20 mouse cellular contexts compared by ENCODE assay signal in genomic region chr14:31439279-31439678, GRCm38 (mm10). TPM values are rescaled to one million over a fixed set of nuclear protein-coding genes. Genes with fewer than 3 reads are reported as not detected.
DNase-seq lines count a peak whose midpoint lies in the region; TF ChIP-seq lines count a peak whose summit lies in the region.
"Had no signal": no experiment of that assay in that cellular context is flagged by ENCODE, and none has a peak within 500 bp of the region (broad histone marks: within the 10 kb centered on the region; RNA-seq: fewer than 3 reads in every experiment).

No protein-coding gene starts in this region.

- no peak for TF ChIP-seq CTCF in cerebellum, adult 2 months (IDR thresholded peaks at IDR 0.05; ENCODE audit: borderline replicate concordance, insufficient read depth, low read depth, low read length)

- no peaks in the 10 kb centered on the region for H3K36me3 ChIP-seq in myocyte (ENCODE audit: control insufficient read depth, insufficient read depth)
- H3K36me3 ChIP-seq: forebrain, embryonic 10.5 days; heart, embryonic 13.5 days had no signal

- no peaks in the 10 kb centered on the region for H3K79me2 ChIP-seq in myocyte (ENCODE audit: control insufficient read depth, insufficient read depth)

- no peaks in the 10 kb centered on the region for H3K27me3 ChIP-seq in cerebellum, adult 2 months (ENCODE audit: control insufficient read depth, insufficient read depth, low read length)
- no peaks in the 10 kb centered on the region for H3K27me3 ChIP-seq in myocyte (ENCODE audit: control insufficient read depth, insufficient read depth, insufficient read length)
- H3K27me3 ChIP-seq: forebrain, embryonic 13.5 days had no signal

- peak; percentile 24 for DNase-seq in cerebellum, adult 9-10 months
- DNase-seq in cerebellum, adult 2 months: no peak
- peak; percentile 58 for DNase-seq in kidney, adult 11 months
- DNase-seq in kidney, adult 18-20 months: no peak
- DNase-seq in kidney, adult 9 months: peak; percentile 57
- no peak for DNase-seq in kidney, postnatal 14 days
- DNase-seq: adrenal gland, adult 8-10 months; adrenal gland, postnatal 25 days; cerebellum, adult 11-12 months; cerebellum, postnatal 10 days; gastrocnemius, postnatal 14 days; heart, adult 18-20 months; heart, postnatal 14 days; heart, postnatal 4 days had no signal

- H3ac ChIP-seq in myocyte (ENCODE audit: control insufficient read depth, insufficient read length): no peak overlapping the region

- 82% methylated on average over 11 of the region's 11 CpGs for WGBS in cerebellum, adult 2 months

- H3K27ac ChIP-seq in cerebellum, adult 2 months (ENCODE audit: insufficient read depth, low read length): no peak overlapping the region
- H3K27ac ChIP-seq: forebrain, embryonic 10.5 days; forebrain, embryonic 13.5 days; heart, embryonic 13.5 days; hindbrain, embryonic 14.5 days; hindbrain, postnatal 0 days had no signal

- TF ChIP-seq POLR2A in cerebellum, adult 2 months (IDR thresholded peaks at IDR 0.05; ENCODE audit: borderline replicate concordance, insufficient read depth, low read length): no peak
- TF ChIP-seq POLR2A in myocyte (IDR thresholded peaks at IDR 0.05; ENCODE audit: insufficient read length, low read depth): no peak

- H3K4me2 ChIP-seq in myocyte (ENCODE audit: low read depth): no peak overlapping the region
- H3K4me2 ChIP-seq: forebrain, embryonic 13.5 days; heart, embryonic 13.5 days; hindbrain, embryonic 14.5 days had no signal

- no peak overlapping the region for H3K4me3 ChIP-seq in cerebellum, adult 2 months (replicated peaks; ENCODE audit: insufficient read depth, low read depth, low read length)
- no peak overlapping the region for H3K4me3 ChIP-seq in myocyte
- H3K4me3 ChIP-seq: forebrain, embryonic 10.5 days; forebrain, embryonic 13.5 days; heart, embryonic 13.5 days had no signal

- H3K4me1 ChIP-seq in cerebellum, adult 2 months (ENCODE audit: control insufficient read depth, insufficient read depth, low read length): peaks cover 10% of the 10 kb centered on the region

TF ChIP-seq in myocyte, 11 proteins besides CTCF, POLR2A, EP300 and RAD21:
- TF ChIP-seq SRF (IDR thresholded peaks at IDR 0.05; ENCODE audit: control insufficient read depth, insufficient read length, low read depth) (no peak), MYOD1 (IDR thresholded peaks at IDR 0.05; ENCODE audit: control insufficient read depth in 1 of 3, insufficient read length in 2 of 3, low read depth in 2 of 3) (peak in 2 of 3 experiments; percentile 52 to 78), MYOG (IDR thresholded peaks at IDR 0.05; ENCODE audit: control insufficient read depth in 1 of 3, insufficient read depth in 1 of 3, insufficient read length in 2 of 3, low read depth in 2 of 3) (peak in 1 of 3 experiments; percentile 32), MAX (IDR thresholded peaks at IDR 0.05; ENCODE audit: low read depth) (no peak), POLR2AphosphoS2 (IDR thresholded peaks at IDR 0.05; ENCODE audit: insufficient read length, low read depth) (no peak)

RNA-seq across cellular contexts. Expression of gene Sh3bp5, which starts 3.4 kb away (rescaled TPM):
- polyA plus RNA-seq in cerebellum, adult 2 months (2012; rRNA removed): 72.9 and 77.1 TPM in 2 replicates
- polyA plus RNA-seq in myocyte (2012; fragmentation: generic; extraction: Trizol): 29.5 TPM

RNA-seq across cellular contexts. Expression of gene Eaf1, which starts 54.9 kb away (rescaled TPM):
- 25.0 and 26.5 TPM in 2 replicates for polyA plus RNA-seq in cerebellum, adult 2 months (2012; rRNA removed)
- polyA plus RNA-seq in myocyte (2012; fragmentation: generic; extraction: Trizol): 18.4 TPM

RNA-seq across cellular contexts. Expression of gene Mettl6, which starts 55.6 kb away (rescaled TPM):
- polyA plus RNA-seq in cerebellum, adult 2 months (2012; rRNA removed): 22.8 and 23.6 TPM in 2 replicates
- polyA plus RNA-seq in myocyte (2012; fragmentation: generic; extraction: Trizol): 15.1 TPM

Comparison
In these comparisons a context has a peak if more than half of its experiments do, and no peak if none do; other contexts are left out.
1. DNase-seq: peak in cerebellum, adult 9-10 months (single experiment), kidney, adult 11 months (single experiment) and kidney, adult 9 months (single experiment); none in cerebellum, adult 2 months (0 of 2), kidney, adult 18-20 months (single experiment) and kidney, postnatal 14 days (single experiment).